Mouse (Mus musculus): ENCODE measurements around the gene Mpv17l2. TPM values are rescaled to one million over a fixed set of nuclear protein-coding genes. Genes with fewer than 3 reads are reported as not detected.

Gene Mpv17l2
- 69.3 and 175 TPM in 2 replicates for polyA plus RNA-seq (2012; rRNA removed; ENCODE audit: low replicate concordance)

DNA sequence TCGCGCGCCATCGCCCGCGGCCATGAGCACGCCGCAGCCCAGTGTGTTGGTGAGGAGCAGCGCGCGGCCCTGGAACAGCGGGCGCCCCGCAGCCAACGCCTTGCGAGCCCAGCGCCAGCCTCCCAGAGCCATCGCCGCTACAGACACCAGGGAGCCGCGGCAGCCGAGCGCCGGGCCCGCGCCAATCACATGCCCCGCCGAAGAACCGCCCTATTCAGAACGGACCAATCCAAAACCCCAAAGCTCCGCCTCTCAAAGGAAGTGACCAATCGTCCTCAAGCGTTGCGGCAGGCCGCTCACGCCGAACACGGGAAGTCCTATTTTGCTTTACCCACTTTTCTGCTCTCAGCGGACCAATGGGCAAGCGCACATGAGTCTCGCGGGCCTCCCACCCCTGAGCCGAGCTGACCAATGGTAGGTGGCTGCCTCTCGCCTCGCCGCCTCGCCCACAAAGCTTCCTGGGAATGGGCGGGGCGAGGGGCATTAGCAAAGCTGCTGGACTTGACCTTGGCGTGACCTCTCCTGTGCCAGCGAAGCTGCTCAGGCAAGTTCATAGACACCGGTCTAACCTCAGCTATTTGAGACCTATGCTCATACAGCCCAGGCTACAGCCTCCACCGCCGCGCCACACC is at the start of gene Mpv17l2:
TSS of gene Mpv17l2 (minus strand) at position 172 of the 632 bp plus-strand sequence.

GRCm38 (mm10) chr8:70808239-70808638 is 47.5 kb upstream of the Mpv17l2 start, which contains the start of gene Il12rb1:
Il12rb1 (plus strand) TSS chr8:70808449.

DNA sequence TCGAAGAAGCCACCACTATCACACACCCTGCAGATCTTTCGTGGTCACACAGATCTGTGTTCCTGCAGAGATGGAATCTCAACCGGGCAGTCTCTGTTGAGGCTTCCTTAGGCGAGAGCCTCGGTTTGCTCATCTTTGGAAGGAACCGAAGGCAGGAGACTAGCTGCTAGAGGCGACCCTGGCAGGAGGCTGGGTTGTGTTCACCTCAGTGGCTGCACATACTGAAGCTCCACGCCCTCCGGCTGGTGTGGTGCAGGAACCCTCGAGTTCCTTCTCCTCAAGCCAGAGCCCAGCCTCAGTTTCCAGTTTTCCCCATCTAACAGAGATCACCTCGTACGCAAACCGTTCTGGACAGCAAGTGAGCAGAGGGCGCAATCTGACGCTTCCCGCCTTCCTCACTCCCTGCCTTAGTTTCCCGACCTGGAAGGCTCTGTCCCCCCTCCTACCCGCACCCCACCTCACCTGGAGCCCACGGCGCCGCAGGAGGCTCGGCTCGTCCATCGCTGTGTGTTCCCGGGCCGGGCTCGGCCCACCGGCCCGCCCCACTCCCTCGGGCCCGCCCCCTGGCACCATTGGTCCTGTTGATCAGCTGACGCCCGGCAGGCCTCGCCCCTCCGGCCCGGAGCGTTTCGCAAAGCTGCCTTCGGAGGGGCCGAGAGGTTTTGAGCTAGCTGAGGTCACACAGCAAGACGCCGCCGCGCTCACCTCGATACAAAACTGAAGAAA is 43.9 kb upstream of the Mpv17l2 start, which contains the start of gene Mast3:
TSS of gene Mast3 (minus strand) at position 574 of the 726 bp plus-strand sequence.

DNA sequence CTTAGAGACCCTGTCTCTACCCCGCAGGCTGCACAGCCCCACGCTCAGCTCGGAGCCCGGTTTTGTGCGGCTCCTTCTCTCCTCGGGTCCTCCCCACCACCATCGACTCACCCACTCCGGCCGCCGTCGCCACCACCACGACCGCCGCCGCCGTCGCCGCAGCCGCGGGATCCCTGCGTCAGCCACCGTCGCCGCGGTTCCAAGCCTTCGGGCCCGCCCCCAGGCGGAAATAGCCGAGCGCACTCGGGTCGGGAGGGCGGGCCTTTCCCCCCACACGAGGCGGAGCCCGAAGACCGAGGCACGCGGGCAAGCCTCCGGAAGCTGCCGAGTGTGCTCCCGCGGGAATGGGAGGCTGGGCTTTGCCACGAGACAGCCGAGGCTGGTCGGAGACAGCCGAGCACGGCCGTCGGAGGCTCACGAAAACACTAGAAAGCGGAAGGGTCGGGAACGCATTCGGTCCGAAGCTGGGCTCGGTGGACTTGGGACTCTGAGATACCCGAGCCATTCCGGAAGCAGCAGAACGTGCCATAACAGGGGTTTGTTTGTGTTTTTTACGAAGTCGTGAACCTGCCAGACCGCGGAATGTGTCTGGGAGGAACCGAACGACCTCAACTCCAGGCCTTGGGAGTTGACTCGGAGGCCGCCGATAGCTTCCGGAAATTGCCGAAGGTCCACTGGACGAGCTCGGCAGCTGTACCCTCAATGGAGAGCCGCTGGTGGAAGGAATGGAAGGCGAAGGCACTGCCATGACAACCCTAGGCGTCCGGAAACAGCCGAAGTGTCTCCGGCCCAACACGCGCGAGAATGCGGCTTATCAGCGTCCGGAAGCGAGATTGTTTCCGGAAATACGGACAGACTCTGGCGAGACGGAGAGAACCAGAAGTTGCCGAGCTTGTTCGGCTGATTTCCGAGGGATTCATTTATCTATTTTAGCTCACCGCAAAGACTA is 16.0 kb upstream of the Mpv17l2 start, which contains the start of gene Pik3r2:
TSS of gene Pik3r2 (minus strand) at position 218 of the 949 bp plus-strand sequence.

GRCm38 (mm10) chr8:70754043-70754870 is 6.5 kb downstream of the Mpv17l2 start, which contains the start of gene Rab3a:
Rab3a (plus strand) TSS chr8:70754679.

DNA sequence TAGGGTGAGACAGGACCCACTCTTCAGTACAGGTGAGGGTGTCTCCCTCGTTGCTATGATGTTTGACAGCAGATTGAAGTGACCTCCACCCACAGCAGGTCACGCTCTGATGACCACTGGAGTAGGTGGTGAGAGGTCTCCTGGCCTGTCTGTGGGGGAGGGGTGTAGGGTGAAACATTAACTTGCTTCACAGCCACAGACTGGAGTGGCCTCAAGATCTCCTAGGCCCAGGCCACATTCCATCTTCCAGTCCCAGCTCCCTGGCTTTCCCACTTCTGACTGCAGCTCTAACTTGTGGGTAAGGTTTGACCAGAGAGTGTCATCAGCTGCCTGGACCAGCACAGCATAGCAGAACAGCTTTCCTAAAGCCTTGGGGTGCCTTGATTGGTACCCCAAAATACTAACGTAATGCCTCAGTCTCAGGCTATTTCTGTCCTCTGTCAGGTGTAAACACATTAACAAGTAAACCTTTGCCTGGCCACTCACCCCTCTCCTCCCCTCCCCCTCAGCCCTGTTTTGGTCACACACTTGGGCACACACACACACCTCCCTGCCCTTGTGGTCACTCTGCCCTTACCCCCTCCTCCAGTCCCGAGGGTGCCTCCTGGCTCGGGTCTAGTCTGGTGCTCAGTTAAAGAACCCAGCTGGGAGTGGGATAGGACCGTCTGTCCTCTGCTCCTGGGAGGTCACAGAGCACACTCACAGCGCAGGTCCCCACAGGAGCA is 37.1 kb downstream of the Mpv17l2 start, which contains the start of gene Pde4c:
TSS of gene Pde4c (plus strand) at position 235 of the 725 bp plus-strand sequence.

GRCm38 (mm10) chr8:70718297-70718696 is 42.4 kb downstream of the Mpv17l2 start, which contains the start of gene Gm3336:
Gm3336 (plus strand) TSS chr8:70718543.

Other genes starting within 250 kb of the Mpv17l2 start
- 331 and 487 TPM in 2 replicates for gene Fkbp8, start 233.2 kb downstream of the Mpv17l2 start, polyA plus RNA-seq (2012; rRNA removed; ENCODE audit: low replicate concordance)
- 82.7 and 119 TPM in 2 replicates for gene Kxd1, start 233.0 kb downstream of the Mpv17l2 start, polyA plus RNA-seq (2012; rRNA removed; ENCODE audit: low replicate concordance)
- 29.0 and 40.3 TPM in 2 replicates for gene Ell, start 221.5 kb downstream of the Mpv17l2 start, polyA plus RNA-seq (2012; rRNA removed; ENCODE audit: low replicate concordance)
- 107 and 194 TPM in 2 replicates for gene Isyna1, start 166.6 kb downstream of the Mpv17l2 start, polyA plus RNA-seq (2012; rRNA removed; ENCODE audit: low replicate concordance)
- gene Ssbp4, start 152.1 kb downstream of the Mpv17l2 start, polyA plus RNA-seq (2012; rRNA removed; ENCODE audit: low replicate concordance), result 143 and 413 TPM in 2 replicates
- gene Lrrc25, start 144.8 kb downstream of the Mpv17l2 start, polyA plus RNA-seq (2012; rRNA removed; ENCODE audit: low replicate concordance), result 23.8 and 34.0 TPM in 2 replicates
- 1.3 and 4.8 TPM in 2 replicates for gene Gdf15, start 128.5 kb downstream of the Mpv17l2 start, polyA plus RNA-seq (2012; rRNA removed; ENCODE audit: low replicate concordance)
- 36.5 and 50.6 TPM in 2 replicates for gene Pgpep1, start 100.6 kb downstream of the Mpv17l2 start, polyA plus RNA-seq (2012; rRNA removed; ENCODE audit: low replicate concordance)
- 62.1 and 102 TPM in 2 replicates for gene Lsm4, start 87.7 kb downstream of the Mpv17l2 start, polyA plus RNA-seq (2012; rRNA removed; ENCODE audit: low replicate concordance)
- gene Jund, start 62.0 kb downstream of the Mpv17l2 start, polyA plus RNA-seq (2012; rRNA removed; ENCODE audit: low replicate concordance), result 185 and 938 TPM in 2 replicates
- gene Iqcn, start 57.5 kb downstream of the Mpv17l2 start, polyA plus RNA-seq (2012; rRNA removed; ENCODE audit: low replicate concordance), result 0.03 and 0.04 TPM in 2 replicates
- 0.20 and 0.50 TPM in 2 replicates for gene Gm3336, start 42.4 kb downstream of the Mpv17l2 start, polyA plus RNA-seq (2012; rRNA removed; ENCODE audit: low replicate concordance)
- gene Pde4c, start 37.2 kb downstream of the Mpv17l2 start, polyA plus RNA-seq (2012; rRNA removed; ENCODE audit: low replicate concordance), result 5.5 and 6.5 TPM in 2 replicates
- gene Rab3a, start 6.3 kb downstream of the Mpv17l2 start, polyA plus RNA-seq (2012; rRNA removed; ENCODE audit: low replicate concordance), result 32.7 and 43.5 TPM in 2 replicates
- gene Pik3r2, start 15.8 kb upstream of the Mpv17l2 start, polyA plus RNA-seq (2012; rRNA removed; ENCODE audit: low replicate concordance), result 149 and 256 TPM in 2 replicates
- gene Mast3, start 44.1 kb upstream of the Mpv17l2 start, polyA plus RNA-seq (2012; rRNA removed; ENCODE audit: low replicate concordance), result 90.3 and 270 TPM in 2 replicates
- gene Il12rb1, start 47.5 kb upstream of the Mpv17l2 start, polyA plus RNA-seq (2012; rRNA removed; ENCODE audit: low replicate concordance), result 2.4 and 4.3 TPM in 2 replicates
- 47.5 and 97.3 TPM in 2 replicates for gene Arrdc2, start 78.8 kb upstream of the Mpv17l2 start, polyA plus RNA-seq (2012; rRNA removed; ENCODE audit: low replicate concordance)
- 12.7 and 19.0 TPM in 2 replicates for gene Kcnn1, start 102.3 kb upstream of the Mpv17l2 start, polyA plus RNA-seq (2012; rRNA removed; ENCODE audit: low replicate concordance)
- gene Ccdc124, start 113.0 kb upstream of the Mpv17l2 start, polyA plus RNA-seq (2012; rRNA removed; ENCODE audit: low replicate concordance), result 38.1 and 57.1 TPM in 2 replicates
- gene Slc5a5, start 131.8 kb upstream of the Mpv17l2 start, polyA plus RNA-seq (2012; rRNA removed; ENCODE audit: low replicate concordance), result 118 and 221 TPM in 2 replicates
- 5,038 and 8,367 TPM in 2 replicates for gene Rpl18a, start 136.5 kb upstream of the Mpv17l2 start, polyA plus RNA-seq (2012; rRNA removed; ENCODE audit: low replicate concordance)
- gene Map1s, start 145.0 kb upstream of the Mpv17l2 start, polyA plus RNA-seq (2012; rRNA removed; ENCODE audit: low replicate concordance), result 52.8 and 110 TPM in 2 replicates

Data from mammary gland, adult 2 months (tissue).